Mouse (Mus musculus) kidney, adult 8-10 months (tissue): ENCODE data around the gene Smarcal1.
A peak's percentile ranks its signal among the peaks of the same experiment; 100 is the strongest.

Experiments
- DNase-seq, 2 experiments: peaks; one replicate each; pipeline ENCODE4 v3.0.0; 2022

Gene Smarcal1

DNA sequence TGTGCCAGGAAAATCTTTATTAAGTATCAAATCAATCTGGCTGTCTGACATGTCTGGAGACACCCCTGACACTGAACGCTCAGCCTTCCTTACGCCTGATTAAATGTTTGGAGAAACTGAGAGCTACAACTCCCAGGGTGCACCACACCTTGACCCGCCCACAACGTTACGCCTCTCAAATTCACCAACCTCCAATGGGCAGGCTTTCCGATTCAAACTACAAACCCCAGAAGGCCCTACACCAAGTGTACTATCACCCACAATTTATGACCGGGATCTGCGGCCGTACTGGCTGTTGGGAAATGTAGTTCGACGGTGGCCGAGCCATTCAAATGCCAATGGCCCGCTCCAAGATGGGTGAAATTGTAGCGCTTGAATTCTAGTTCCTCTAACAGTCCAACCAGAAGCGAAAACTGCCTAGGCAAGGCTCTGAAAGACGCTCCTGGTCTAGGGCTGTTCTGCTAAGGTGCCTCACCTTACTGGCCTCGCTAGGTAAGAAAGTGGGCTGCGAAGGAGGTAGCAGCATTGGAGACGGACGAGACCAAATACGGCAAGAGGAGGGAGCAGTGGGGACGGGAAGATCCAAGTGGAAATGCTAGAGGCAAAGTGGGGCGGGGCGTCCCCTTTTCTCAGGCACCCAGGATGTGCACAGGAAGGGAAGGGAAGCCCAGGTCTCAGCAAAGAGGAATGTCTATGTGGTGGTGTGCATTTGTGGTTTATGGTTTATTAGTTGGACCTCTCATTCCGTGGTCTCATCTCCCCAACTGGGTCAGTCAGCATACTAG lies at the start of gene Smarcal1:
Gene Smarcal1, plus strand, starts transcription at position 305 of the 785 bp plus-strand sequence.
- DNase-seq, result peak; percentile 97

DNA sequence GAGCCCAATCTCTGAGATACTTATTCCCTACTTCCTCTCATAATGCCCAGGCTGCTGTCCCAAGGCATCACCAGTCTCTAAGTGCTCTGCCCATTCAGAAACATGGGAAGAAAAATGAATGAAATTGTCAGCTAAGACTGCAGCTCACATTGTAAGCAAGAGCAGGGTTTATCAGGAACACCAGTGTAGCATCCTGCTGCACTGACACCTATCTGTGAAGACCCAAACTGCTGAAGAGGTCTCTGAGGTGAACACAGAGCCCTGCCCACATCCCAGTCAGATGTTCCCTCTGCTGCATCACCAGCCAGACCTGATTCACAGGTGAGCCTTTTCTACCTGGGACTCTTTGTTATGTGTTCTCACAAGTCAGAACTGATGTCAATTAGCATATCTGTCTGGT lies 49.6 kb upstream of the Smarcal1 start:
- no peak for DNase-seq

DNA sequence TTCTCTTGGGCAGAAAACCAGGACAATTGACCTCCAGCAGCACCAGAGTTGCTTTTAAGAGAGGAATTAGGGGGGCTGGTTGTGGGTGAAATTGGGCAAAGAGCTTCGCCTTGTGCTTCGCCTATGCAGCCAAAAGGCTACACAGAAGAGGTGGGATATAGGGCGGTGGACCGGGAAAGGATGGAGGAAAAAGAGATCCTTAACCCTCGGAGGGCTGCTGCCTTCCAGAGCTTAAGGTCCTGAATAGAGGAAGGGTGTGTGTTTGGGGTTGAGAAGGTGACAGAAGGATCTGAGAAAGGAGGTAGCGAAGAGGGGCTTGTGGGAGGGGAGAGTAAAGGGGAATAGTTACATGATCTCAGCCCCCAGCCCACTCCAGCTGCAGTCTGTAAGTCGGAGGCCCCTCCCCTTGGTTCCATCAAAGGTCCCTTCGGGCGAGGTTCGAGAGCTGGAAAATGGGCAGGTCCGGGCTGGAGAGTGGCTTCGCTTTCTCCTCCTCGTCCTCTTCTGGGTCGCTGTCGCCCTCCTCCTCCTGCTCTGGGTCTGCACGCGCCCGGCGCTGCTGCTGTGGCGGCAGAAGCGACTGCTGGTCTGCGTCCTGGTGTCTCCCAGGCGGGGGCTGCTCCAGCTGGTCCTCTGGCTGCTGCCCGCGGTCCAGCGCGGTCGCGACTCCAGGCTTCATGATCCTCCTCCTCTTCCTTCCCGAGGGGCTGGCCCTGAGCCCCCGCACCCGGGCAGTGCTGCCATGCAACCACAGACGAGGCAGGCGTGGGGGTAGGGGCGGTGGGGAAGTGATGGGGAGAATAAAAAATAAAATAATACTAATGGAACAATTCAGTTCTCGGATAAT lies 47.1 kb upstream of the Smarcal1 start:
- no peak for DNase-seq

DNA sequence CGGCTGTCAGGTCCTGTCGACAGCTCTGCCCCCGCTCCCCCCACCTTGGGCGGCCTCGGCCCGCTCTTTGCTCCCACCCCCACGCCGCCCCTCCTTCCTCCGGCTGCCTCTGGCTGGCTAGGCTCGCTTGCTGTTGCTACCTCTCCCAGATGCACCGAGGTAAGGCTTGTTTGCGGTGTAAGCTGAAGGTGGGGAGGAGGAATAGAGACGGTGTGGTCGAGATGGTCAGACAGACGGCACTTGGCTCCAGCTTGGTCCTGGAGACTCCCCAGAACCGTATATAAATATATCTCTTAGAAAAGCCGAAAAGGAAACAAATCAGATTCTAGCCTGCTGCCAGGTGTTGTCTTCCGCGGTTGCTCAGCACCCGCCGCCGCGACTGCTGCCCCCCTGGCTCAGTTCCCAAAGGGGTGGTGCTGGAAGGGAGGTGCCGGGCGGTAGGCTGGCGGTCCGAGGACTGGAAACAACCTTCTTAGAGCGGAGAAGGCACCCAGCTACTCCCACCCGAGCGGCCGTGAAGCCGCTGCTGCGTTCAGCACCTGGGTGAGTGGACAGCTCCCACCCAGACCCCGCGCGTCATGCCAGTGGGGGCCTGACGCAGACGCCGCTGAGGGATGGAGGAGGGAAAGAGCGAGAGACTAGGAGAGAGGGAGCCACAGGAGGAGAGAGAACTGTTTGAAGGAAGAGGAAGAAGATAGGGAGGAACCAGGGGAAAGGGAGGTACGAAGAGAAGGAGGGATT lies 46.3 kb upstream of the Smarcal1 start, which contains the start of gene March4:
Gene March4, minus strand, starts transcription at position 320 of the 741 bp plus-strand sequence.
- peak; percentile 6 to 25 for DNase-seq

DNA sequence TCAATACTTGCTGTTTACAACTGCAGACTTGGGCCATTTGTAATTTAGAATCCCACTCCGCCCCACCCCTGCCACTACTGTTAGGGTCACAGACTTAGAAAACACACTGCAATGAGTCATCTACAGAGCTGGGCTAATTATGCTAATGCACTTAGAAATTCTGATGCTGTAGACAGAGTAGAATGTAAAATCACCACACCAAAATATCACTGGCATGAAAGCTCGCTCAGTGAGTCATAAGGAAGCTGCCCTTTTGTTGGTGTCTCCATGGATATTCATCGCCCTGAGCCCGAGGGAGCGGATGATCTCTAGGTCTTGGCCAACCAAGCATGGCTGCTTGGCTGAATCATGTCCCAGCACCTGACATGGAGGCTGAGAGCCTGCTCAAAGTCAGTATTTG lies 44.8 kb upstream of the Smarcal1 start:
- no peak for DNase-seq

DNA sequence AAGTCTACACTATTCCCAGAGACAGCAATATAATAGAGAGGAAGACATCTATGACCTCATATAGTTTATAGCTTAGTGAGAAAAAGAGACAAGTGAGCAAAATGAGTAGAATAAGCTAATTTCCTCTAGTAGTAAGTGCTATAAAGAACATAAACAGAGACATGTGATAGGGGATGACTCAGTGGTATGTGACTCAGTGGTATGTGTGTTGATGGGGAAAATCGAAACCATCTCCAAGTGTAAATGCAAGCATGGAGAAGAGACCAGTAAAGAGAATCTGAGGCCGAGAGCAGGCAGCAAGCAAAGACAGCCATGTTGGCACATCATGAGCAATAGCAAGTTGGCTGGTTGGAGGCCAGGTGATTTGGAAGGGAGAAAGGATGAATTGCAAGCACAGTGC lies 32.7 kb upstream of the Smarcal1 start:
- no peak for DNase-seq

DNA sequence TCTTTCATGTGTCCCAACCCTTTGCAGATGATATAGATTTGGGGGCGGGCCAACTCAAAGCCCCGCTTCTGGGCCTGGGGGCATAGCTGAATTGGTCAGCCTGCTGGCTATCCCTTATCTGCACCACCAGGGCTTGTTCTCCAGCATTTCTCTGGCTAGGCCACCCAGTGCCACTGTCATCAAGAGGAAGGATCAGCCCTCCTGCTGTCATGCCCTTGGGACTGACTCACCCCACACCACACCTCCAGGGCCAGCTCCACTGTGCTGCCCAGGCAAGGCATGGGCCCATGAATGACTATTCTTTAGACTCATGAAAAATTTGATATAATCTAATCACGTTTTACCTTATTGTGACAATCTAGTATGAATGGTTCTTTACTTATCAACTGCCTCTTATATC lies 26.6 kb upstream of the Smarcal1 start:
- DNase-seq, result no peak

DNA sequence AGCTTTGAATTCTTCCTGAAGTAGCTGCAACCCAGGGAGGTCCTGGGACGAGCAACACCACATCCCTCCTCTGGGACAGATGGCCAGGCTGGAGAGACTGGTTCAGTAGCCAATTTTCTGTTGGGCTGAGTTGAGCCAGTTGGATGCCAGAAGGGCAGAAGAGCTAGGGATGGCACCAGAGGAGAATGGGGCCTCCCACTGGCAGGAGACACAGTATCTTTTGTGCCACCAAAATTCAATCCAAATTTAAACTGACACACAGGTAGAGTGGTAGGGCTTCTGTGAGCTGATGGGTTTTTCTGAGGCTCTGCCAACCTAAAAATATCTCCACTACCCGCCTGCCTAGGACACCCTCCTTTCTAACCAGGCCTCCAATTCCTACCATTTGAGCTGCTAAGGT lies 24.4 kb upstream of the Smarcal1 start:
- no peak for DNase-seq

DNA sequence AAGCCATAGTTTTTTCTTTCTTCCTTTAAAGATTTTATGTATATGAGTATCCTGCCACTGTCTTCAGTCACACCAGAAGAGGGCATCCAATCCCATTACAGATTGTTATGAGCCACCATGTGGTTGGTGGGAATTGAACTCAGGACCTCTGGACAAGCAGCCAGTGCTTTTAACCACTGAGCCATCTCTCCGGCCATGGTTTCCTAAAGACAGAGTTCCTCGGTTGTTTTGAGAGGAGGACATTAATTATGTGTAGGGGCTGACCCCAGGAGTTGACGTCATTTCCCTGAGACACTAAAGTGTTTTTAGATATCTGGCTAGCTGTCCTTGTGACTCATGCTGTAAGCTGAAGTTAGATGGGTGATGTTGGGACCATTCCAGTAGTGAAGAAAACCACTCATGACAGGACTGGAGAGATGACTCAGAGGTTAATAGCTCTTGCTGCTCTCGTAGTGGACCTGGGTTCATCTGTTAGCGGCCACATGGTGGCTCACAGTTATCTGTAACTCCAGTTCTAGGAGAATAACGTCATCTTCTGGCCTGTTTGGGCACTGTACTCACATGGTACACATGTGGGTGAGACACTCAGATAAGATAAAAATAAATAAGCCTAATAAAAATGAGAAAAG lies 18.6 kb upstream of the Smarcal1 start:
- no peak for DNase-seq

DNA sequence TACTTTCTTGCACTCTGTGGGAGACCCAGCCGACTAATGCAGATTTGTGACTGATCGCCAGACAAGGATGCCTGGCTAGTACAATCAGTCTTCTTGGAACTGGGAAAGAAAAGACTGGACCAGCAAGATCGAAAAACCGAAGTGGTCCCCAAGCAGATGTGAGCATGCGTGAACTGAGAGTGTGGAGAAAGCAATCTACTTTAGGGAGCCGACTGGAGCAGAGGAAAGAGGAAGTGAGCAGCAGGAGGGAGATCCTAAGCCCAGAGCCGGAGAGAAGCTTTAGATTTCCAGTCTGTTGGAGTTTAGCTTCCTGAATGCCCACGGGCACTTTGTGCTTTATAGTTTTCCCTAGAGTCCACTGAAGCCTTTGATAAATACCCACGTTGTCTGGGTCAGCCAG lies 16.0 kb upstream of the Smarcal1 start:
- no peak for DNase-seq

DNA sequence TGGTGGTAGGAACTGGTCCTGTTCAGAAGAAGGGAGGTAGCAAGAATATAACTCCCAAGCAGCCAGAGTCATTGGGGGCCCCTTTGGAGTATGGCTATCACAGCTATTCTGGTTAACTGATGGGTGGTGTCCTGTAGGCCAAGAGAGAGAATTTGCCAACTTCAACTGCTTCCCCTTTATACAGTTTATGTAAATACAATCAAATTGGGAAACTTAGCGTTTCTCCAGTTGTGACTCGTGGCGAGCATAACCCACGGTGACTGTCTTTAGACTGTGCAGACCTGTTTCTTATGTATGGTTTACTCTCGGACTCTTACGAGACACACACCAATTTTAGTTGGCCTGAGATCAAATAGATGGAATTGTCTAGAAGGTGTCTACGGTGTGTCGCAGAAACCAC lies 14.3 kb upstream of the Smarcal1 start:
- no peak for DNase-seq

DNA sequence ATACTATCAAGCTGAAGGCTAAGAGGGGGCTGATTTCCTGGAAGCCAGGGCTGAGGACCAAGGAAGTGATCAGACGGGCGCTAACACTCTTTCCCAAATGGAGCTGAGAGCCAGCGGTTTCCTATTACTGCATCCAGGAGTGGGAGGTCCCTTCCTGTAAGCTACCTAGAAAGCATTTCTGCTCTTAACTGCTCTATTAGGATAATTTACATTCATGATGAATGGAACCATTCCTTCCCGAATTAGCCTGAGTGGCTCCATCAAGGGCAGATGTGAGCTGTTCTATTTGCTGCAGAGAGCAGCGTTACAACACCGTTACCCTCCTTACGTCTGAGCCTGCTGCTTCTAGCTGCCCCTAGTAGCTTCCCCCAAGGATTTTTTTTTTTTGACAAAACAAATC lies 9.0 kb upstream of the Smarcal1 start:
- DNase-seq, result no peak

DNA sequence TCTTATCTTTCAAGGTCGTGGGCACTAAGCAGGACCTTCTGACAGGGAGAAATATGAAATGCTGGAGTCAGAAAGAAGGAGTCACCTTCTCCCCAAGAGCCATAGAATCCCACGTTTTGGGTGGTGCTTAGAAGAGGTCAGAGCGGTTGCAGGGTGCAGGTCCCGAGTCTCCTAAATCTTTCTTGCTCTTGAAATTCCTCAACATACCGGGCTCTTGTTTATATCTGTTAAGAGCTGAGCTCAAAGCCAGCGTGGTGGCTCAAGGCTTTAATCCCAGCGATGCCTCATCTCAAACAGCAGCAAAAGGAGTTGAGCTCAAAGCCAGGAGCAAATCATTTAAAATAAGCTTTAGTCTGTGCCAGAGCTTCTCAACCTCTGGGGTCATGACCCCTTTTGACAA lies 8.4 kb upstream of the Smarcal1 start:
- no peak for DNase-seq

DNA sequence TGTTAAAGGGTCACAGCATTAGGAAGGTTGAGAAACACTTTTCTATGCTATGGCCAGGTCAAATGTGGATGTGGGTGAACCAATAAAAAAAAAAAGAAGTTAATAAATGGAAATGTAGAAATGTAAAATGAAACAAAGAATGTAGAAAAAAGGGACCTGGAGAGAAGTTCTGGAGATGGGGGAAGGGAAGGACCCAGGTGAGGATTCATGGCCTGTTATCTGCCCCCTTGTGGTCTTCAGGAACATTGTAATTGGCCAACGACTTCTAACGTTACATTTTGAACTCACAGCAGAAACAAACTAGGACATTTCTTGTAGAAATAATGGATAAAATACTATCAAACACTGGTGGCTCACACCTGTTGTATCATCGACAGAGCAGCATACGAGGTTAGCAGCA lies 7.9 kb upstream of the Smarcal1 start:
- DNase-seq, result no peak

DNA sequence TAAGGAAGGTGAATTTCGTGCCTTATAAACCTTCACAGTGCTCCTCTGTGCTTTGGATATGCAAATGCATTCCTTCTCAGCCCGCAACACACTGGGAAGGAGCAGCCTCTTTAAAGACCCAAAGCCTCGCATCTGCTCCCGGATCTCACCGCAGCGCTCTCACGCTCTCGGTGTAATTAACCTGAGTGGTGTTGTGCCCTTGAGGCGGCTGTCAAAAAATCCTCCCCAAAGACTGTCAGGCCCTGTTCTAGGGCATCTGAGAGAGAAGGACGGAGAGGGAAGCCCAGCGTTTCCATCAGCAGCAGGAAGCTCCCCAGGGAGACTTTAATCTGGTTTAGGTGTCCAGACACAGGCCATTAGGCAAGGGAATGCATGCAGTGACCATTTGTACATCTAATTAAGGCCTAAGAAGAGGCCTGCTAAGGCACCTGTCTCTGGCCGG lies 5.5 kb upstream of the Smarcal1 start:
- no peak for DNase-seq

DNA sequence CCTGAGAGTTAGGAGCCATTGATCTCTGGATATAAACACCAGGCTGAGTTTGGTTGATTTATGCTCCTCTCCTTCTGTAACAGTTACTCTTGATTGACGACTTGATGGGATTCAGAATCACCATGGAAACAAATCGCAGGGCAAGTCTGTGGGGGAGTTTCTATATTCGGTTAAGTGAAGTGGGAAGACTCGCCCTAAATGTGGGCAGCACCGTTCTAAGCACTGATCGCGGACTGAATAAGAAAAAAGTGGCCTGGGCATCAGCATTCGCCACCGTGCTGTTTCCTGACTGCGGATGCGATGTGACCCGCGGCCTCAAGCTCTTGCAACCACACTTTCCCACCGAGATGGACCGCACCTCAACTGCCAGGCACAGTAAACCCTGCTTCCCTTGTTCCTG lies 4.7 kb upstream of the Smarcal1 start:
- no peak for DNase-seq

DNA sequence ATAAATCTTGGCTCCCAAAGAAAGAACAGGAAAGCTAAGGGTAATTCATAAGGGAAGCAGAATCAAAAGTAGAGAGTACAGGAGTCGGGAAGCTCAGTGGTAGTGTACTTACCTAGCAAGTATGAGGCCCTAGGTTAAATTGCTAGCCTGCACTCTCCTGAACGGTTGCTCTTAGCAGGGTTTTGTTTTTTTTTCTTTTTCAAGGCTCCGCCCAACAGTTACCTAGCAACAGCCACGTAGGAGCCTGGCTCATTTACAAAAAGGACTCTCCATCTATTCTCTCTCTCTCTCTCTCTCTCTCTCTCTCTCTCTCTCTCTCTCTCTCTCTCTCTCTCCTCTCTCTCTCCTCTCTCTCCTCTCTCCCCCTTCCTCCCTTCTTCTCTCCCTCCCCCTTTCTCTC lies 4.2 kb upstream of the Smarcal1 start:
- DNase-seq, result no peak

DNA sequence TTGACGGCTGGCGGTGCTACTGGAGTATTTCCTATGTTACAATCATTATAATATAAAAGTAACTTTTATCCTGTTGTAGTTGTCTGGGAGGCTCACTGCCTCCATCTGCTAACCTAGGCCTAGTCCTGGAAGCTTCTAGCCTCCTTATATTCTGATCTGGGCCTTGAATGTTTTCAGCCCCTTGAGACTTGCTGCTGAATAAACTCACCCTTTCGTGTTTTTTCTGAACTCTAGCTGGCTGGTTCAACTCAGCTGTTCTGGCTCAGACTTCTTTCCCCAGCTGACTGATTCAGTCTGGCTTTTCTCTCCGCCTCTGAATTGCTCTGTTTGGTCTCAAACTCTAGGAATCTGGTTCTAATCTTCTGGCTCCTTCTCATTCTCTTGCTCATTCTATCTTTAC lies 855 bp downstream of the Smarcal1 start:
- no peak for DNase-seq

DNA sequence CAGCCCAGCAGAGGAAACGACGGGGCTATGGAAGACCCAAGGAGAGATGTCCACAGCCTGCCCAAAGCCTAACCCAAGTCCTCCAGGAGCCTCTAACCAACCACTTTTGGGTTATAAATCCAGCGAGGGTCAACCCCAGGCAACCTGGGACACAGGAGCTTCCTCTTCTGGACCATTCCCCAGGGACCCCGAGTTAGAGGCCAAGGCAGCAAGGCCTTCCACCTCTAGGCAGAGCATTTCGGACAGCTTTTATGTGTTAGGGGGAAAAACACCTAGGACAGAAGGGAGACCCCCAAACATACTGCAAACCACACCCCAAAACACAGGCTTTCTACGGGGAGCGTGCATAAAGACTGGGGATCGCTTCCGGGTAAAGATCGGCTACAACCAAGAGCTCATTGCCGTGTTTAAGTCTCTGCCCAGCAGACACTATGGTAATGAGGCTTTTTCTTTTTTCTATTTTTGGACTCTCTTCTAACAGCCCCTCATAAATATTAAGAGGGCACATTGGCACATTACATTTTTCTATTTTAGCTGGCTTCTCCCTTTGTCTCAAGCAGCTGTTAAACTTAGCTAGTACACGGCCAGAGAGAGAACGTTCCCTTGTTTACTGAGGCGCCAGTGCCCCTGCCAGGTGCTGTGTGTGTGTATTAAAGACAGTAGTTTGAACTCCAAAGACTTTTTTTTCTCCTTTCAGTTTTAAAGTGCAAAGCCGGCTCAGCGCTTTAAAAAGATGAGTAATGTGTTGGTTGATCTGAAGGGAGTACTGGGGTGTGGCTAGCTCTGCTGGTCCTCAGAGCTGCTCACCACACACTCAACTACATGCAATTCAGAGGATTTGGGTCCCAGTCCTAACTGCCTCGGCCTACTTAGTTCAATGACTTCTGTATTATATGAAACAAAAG lies 3.2 kb downstream of the Smarcal1 start:
- no peak for DNase-seq

DNA sequence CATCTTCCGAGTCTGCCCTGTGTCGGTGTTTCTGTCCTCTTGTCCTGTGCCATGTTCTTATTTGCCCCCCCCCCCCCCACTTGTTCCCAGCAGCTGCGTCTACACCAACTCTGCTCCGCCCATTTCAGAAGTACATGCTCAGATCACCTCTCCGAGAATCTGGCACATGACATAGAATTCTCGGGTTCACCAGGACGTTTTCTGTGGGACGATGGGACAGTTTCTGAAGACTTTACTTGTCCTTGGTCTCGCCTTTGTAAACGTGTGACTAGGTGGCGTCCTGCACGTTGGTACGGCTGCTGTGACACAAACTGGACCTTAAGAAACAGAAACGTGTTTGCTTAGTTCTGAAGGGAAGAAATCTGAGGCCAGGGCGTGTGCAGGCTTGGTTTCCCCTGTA lies 4.5 kb downstream of the Smarcal1 start:
- no peak for DNase-seq

DNA sequence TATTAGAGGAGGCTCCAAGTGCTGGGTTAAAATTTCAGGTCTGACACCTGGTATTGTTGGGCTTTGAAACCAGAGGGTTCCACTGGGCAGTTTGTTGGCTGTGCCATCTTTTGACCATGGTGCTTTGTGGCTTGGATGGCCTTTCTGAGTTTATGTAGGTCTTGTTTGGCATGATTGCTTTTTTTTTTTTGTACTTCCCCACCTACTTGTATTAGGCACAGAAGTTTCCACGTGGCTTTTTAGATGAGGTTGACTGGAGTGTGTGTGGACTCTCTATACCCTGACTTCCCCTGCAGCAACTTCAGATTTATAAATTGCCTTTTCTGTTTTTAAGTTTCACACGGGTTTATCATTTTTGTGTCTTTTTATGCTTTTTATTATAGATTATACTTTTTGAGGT lies 5.7 kb downstream of the Smarcal1 start:
- no peak for DNase-seq

DNA sequence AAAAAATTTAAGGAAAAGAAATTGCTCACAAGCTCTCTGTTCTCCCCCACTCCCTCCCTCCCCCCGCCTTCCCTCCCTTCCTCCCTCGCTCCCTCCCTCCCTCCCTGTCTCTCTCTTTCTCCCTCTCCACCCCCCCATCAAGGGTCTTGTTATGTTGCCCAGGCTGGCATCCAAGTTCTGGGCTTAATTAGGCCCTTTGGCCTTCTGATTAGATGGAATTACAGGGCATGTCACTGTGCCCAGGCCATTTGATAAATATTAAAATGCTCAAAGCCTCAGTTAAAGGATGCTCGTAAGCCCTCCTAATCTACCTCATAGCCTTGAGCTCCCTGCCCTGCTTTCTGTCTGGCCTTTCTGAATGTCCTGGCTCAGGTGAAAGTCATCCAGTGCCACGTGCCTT lies 7.6 kb downstream of the Smarcal1 start:
- DNase-seq, result no peak
